Mouse (Mus musculus) spleen, postnatal 10 days (tissue): ENCODE results near the gene Slamf8.
A peak's percentile ranks its signal among the peaks of the same experiment; 100 is the strongest.

Experiments used
- DNase-seq, 2 experiments: peaks; one replicate each; pipeline ENCODE4 v3.0.0; 2021 to 2022; ENCODE audit warnings: low spot score in 2 of 2

The Slamf8 gene

GRCm38 (mm10) chr1:172593956-172594355 is 3.6 kb upstream of the Slamf8 start:
- DNase-seq = no peak

- DNase-seq = no peak
Measured at GRCm38 (mm10) chr1:172593321-172593720, 3.0 kb upstream of the Slamf8 start.

- DNase-seq = no peak
Measured at GRCm38 (mm10) chr1:172585612-172586567, 4.5 kb downstream of the Slamf8 start.

- no peak for DNase-seq
Measured at GRCm38 (mm10) chr1:172585026-172585425, 5.3 kb downstream of the Slamf8 start.

GRCm38 (mm10) chr1:172584271-172584670 is 6.1 kb downstream of the Slamf8 start:
- DNase-seq = no peak

- DNase-seq = no peak
Measured at GRCm38 (mm10) chr1:172582436-172582835, 7.9 kb downstream of the Slamf8 start.

- DNase-seq = no peak
Measured at GRCm38 (mm10) chr1:172580116-172580515, 10.3 kb downstream of the Slamf8 start.

- no peak for DNase-seq
Measured at GRCm38 (mm10) chr1:172567758-172568157, 22.6 kb downstream of the Slamf8 start.

GRCm38 (mm10) chr1:172566131-172566530 is 24.2 kb downstream of the Slamf8 start:
- no peak for DNase-seq

GRCm38 (mm10) chr1:172563465-172563828 is 26.9 kb downstream of the Slamf8 start:
- no peak for DNase-seq

- peak; percentile 49 to 58 for DNase-seq
Measured at GRCm38 (mm10) chr1:172562641-172563464, 27.5 kb downstream of the Slamf8 start.

- DNase-seq = no peak
Measured at GRCm38 (mm10) chr1:172555638-172556037, 34.7 kb downstream of the Slamf8 start, which contains the start of gene Vsig8. Gene Vsig8, plus strand, starts transcription at chr1:172555938.

- DNase-seq = no peak
Measured at GRCm38 (mm10) chr1:172552623-172553022, 37.7 kb downstream of the Slamf8 start.

GRCm38 (mm10) chr1:172551009-172551408 is 39.4 kb downstream of the Slamf8 start:
- no peak for DNase-seq

- DNase-seq = peak; percentile 35 to 61
Measured at GRCm38 (mm10) chr1:172550551-172550951, 39.8 kb downstream of the Slamf8 start.

- DNase-seq = no peak
Measured at GRCm38 (mm10) chr1:172549717-172550116, 40.7 kb downstream of the Slamf8 start.

- DNase-seq = no peak
Measured at GRCm38 (mm10) chr1:172549314-172549713, 41.1 kb downstream of the Slamf8 start.

GRCm38 (mm10) chr1:172548501-172548900 is 41.9 kb downstream of the Slamf8 start:
- peak; percentile 17 to 37 for DNase-seq

GRCm38 (mm10) chr1:172546062-172546461 is 44.3 kb downstream of the Slamf8 start:
- DNase-seq = no peak

- no peak for DNase-seq
Measured at GRCm38 (mm10) chr1:172540283-172540820, 50.0 kb downstream of the Slamf8 start.

GRCm38 (mm10) chr1:172539827-172540226 is 50.5 kb downstream of the Slamf8 start:
- DNase-seq = no peak

GRCm38 (mm10) chr1:172535116-172535515 is 55.3 kb downstream of the Slamf8 start:
- DNase-seq = no peak
